In genomic region chr11:68589055-68589809, GRCm38 (mm10) we compare ENCODE assay signal across 8 mouse cellular contexts. TPM values are rescaled to one million over a fixed set of nuclear protein-coding genes. Genes with fewer than 3 reads are reported as not detected.
DNase-seq lines count a peak whose midpoint lies in the region; TF ChIP-seq lines count a peak whose summit lies in the region.

No protein-coding gene starts in this region.

- H3K27me3 ChIP-seq in limb, embryonic 10.5 days (ENCODE audit: low read depth, poor library complexity, severe bottlenecking), result no peaks in the 10 kb centered on the region

- TF ChIP-seq CTCF in gastrocnemius, adult 2 months (IDR thresholded peaks at IDR 0.05), result peak; percentile 92

- H3K27ac ChIP-seq in gastrocnemius, adult 2 months, result no peak overlapping the region
- no peak overlapping the region for H3K27ac ChIP-seq in limb, embryonic 10.5 days

- no peaks in the 10 kb centered on the region for H3K36me3 ChIP-seq in limb, embryonic 10.5 days

- peaks cover 54% of the 10 kb centered on the region for H3K4me1 ChIP-seq in limb, embryonic 10.5 days

- no peak overlapping the region for H3K4me3 ChIP-seq in gastrocnemius, adult 2 months
- no peak overlapping the region for H3K4me3 ChIP-seq in limb, embryonic 10.5 days

- intact Hi-C loops in gastrocnemius, adult 2 months (cut with DNase I), result no loop called here

- DNase-seq in ovary, adult 18-20 months (ENCODE audit: low spot score), result peak; percentile 30
- no peak for DNase-seq in ovary, postnatal 10 days (ENCODE audit: low spot score)
- peak; percentile 71 for DNase-seq in cerebellum, adult 11-12 months
- DNase-seq in gastrocnemius, adult 2 months, result peak; percentile 85
- DNase-seq in kidney, adult 9 months, result peak; percentile 88
- DNase-seq in limb, embryonic 10.5 days (ENCODE audit: low spot score), result peak; percentile 82
- peak; percentile 66 for DNase-seq in retina, postnatal 1 day
- peak; percentile 70 for DNase-seq in thymus, postnatal 25 days

- 72% methylated on average over 8 of the region's 8 CpGs for WGBS in limb, embryonic 10.5 days

- H3K9me3 ChIP-seq in limb, embryonic 10.5 days (replicated peaks), result no peaks in the 10 kb centered on the region

RNA-seq across cellular contexts. Expression of gene Ccdc42, which starts 2.4 kb away (rescaled TPM):
- not detected for total RNA-seq in gastrocnemius, adult 2 months (2021)
- 0.64 and 0.89 TPM in 2 replicates for polyA plus RNA-seq in limb, embryonic 10.5 days (2016; fragmentation: Nextera tagmentation; extraction: Ambion mirVana)

RNA-seq across cellular contexts. Expression of gene Mfsd6l, which starts 33.2 kb away (rescaled TPM):
- under 1 TPM in 1 of 2 experiments, not detected in 1; 0.11 TPM for total RNA-seq in gastrocnemius, adult 2 months (2021)
- 0.11 and 0.16 TPM in 2 replicates for polyA plus RNA-seq in limb, embryonic 10.5 days (2016; fragmentation: Nextera tagmentation; extraction: Ambion mirVana)
